Mouse (Mus musculus): Measurements from ENCODE around the gene Lama1. TPM values are rescaled to one million over a fixed set of nuclear protein-coding genes. Genes with fewer than 3 reads are reported as not detected.

Lama1 gene
- polyA plus RNA-seq, 1 experiment: 1.2 TPM

- Histone ChIP-seq H3K4me1 (ENCODE audit: control insufficient read depth, insufficient read depth, insufficient read length, low read length) (no peaks in the 10 kb centered on the region), H3K36me3 (ENCODE audit: control insufficient read depth, insufficient read depth, low read length) (no peaks in the 10 kb centered on the region), H3K27ac (ENCODE audit: insufficient read depth, low read depth, low read length) (no peak overlapping the region), H3K4me3 (ENCODE audit: low read depth, low read length) (no peak overlapping the region), H3K27me3 (ENCODE audit: control insufficient read depth, insufficient read depth, low read length) (no peaks in the 10 kb centered on the region)
- 69% methylated on average over 7 of the region's 7 CpGs for WGBS
- no peak for TF ChIP-seq CTCF (IDR thresholded peaks at IDR 0.05; ENCODE audit: extremely low read depth, insufficient read length, insufficient replicate concordance, low read depth, low read length)
- no peak for TF ChIP-seq POLR2A (IDR thresholded peaks at IDR 0.05; ENCODE audit: low read depth, low read length)
Measured at GRCm38 (mm10) chr17:67712929-67713328, 15.9 kb downstream of the Lama1 start.

GRCm38 (mm10) chr17:67715466-67715865 lies 18.4 kb downstream of the Lama1 start:
- Histone ChIP-seq H3K27me3 (ENCODE audit: control insufficient read depth, insufficient read depth, low read length) (no peaks in the 10 kb centered on the region), H3K36me3 (ENCODE audit: control insufficient read depth, insufficient read depth, low read length) (no peaks in the 10 kb centered on the region)
- 53% methylated on average over 19 of the region's 19 CpGs for WGBS

GRCm38 (mm10) chr17:67722055-67722454 lies 25.0 kb downstream of the Lama1 start:
- no peak for TF ChIP-seq POLR2A (IDR thresholded peaks at IDR 0.05; ENCODE audit: low read depth, low read length)

More at GRCm38 (mm10) chr17:67715466-67715865, 18.4 kb downstream of the Lama1 start:
- Histone ChIP-seq H3K4me3 (ENCODE audit: low read depth, low read length) (no peak overlapping the region), H3K27ac (ENCODE audit: insufficient read depth, low read depth, low read length) (no peak overlapping the region), H3K4me1 (ENCODE audit: control insufficient read depth, insufficient read depth, insufficient read length, low read length) (no peaks in the 10 kb centered on the region)
- TF ChIP-seq POLR2A (IDR thresholded peaks at IDR 0.05; ENCODE audit: low read depth, low read length): no peak
- no peak for TF ChIP-seq CTCF (IDR thresholded peaks at IDR 0.05; ENCODE audit: extremely low read depth, insufficient read length, insufficient replicate concordance, low read depth, low read length)

GRCm38 (mm10) chr17:67722578-67722977 lies 25.5 kb downstream of the Lama1 start:
- no peaks in the 10 kb centered on the region for H3K4me1 ChIP-seq (ENCODE audit: control insufficient read depth, insufficient read depth, insufficient read length, low read length)
- H3K36me3 ChIP-seq (ENCODE audit: control insufficient read depth, insufficient read depth, low read length): no peaks in the 10 kb centered on the region
- H3K27me3 ChIP-seq (ENCODE audit: control insufficient read depth, insufficient read depth, low read length): no peaks in the 10 kb centered on the region
- H3K4me3 ChIP-seq (ENCODE audit: low read depth, low read length): no peak overlapping the region
- TF ChIP-seq POLR2A (IDR thresholded peaks at IDR 0.05; ENCODE audit: low read depth, low read length) (no peak), CTCF (IDR thresholded peaks at IDR 0.05; ENCODE audit: extremely low read depth, insufficient read length, insufficient replicate concordance, low read depth, low read length) (no peak)
- WGBS: 94% methylated on average over 1 of the region's 1 CpGs
- no peak overlapping the region for H3K27ac ChIP-seq (ENCODE audit: insufficient read depth, low read depth, low read length)

More at GRCm38 (mm10) chr17:67722055-67722454, 25.0 kb downstream of the Lama1 start:
- H3K27ac ChIP-seq (ENCODE audit: insufficient read depth, low read depth, low read length): no peak overlapping the region
- no peak overlapping the region for H3K4me3 ChIP-seq (ENCODE audit: low read depth, low read length)
- H3K36me3 ChIP-seq (ENCODE audit: control insufficient read depth, insufficient read depth, low read length): no peaks in the 10 kb centered on the region
- 74% methylated on average over 7 of the region's 7 CpGs for WGBS
- no peaks in the 10 kb centered on the region for H3K4me1 ChIP-seq (ENCODE audit: control insufficient read depth, insufficient read depth, insufficient read length, low read length)
- H3K27me3 ChIP-seq (ENCODE audit: control insufficient read depth, insufficient read depth, low read length): no peaks in the 10 kb centered on the region

GRCm38 (mm10) chr17:67723175-67724067 lies 26.4 kb downstream of the Lama1 start:
- Histone ChIP-seq H3K27ac (ENCODE audit: insufficient read depth, low read depth, low read length) (no peak overlapping the region), H3K4me1 (ENCODE audit: control insufficient read depth, insufficient read depth, insufficient read length, low read length) (no peaks in the 10 kb centered on the region), H3K36me3 (ENCODE audit: control insufficient read depth, insufficient read depth, low read length) (no peaks in the 10 kb centered on the region), H3K4me3 (ENCODE audit: low read depth, low read length) (no peak overlapping the region), H3K27me3 (ENCODE audit: control insufficient read depth, insufficient read depth, low read length) (no peaks in the 10 kb centered on the region)
- WGBS: 66% methylated on average over 14 of the region's 14 CpGs
- TF ChIP-seq CTCF (IDR thresholded peaks at IDR 0.05; ENCODE audit: extremely low read depth, insufficient read length, insufficient replicate concordance, low read depth, low read length): no peak
- no peak for TF ChIP-seq POLR2A (IDR thresholded peaks at IDR 0.05; ENCODE audit: low read depth, low read length)

- Histone ChIP-seq H3K27me3 (ENCODE audit: control insufficient read depth, insufficient read depth, low read length) (no peaks in the 10 kb centered on the region), H3K4me3 (ENCODE audit: low read depth, low read length) (no peak overlapping the region), H3K36me3 (ENCODE audit: control insufficient read depth, insufficient read depth, low read length) (no peaks in the 10 kb centered on the region), H3K4me1 (ENCODE audit: control insufficient read depth, insufficient read depth, insufficient read length, low read length) (no peaks in the 10 kb centered on the region), H3K27ac (ENCODE audit: insufficient read depth, low read depth, low read length) (no peak overlapping the region)
- WGBS: 75% methylated on average over 11 of the region's 11 CpGs
- TF ChIP-seq POLR2A (IDR thresholded peaks at IDR 0.05; ENCODE audit: low read depth, low read length) (no peak), CTCF (IDR thresholded peaks at IDR 0.05; ENCODE audit: extremely low read depth, insufficient read length, insufficient replicate concordance, low read depth, low read length) (no peak)
Measured at GRCm38 (mm10) chr17:67726601-67727000, 29.5 kb downstream of the Lama1 start.

- TF ChIP-seq CTCF (IDR thresholded peaks at IDR 0.05; ENCODE audit: extremely low read depth, insufficient read length, insufficient replicate concordance, low read depth, low read length) (no peak), POLR2A (IDR thresholded peaks at IDR 0.05; ENCODE audit: low read depth, low read length) (no peak)
- 39% methylated on average over 7 of the region's 7 CpGs for WGBS
- Histone ChIP-seq H3K27ac (ENCODE audit: insufficient read depth, low read depth, low read length) (no peak overlapping the region), H3K4me3 (ENCODE audit: low read depth, low read length) (no peak overlapping the region), H3K27me3 (ENCODE audit: control insufficient read depth, insufficient read depth, low read length) (no peaks in the 10 kb centered on the region), H3K36me3 (ENCODE audit: control insufficient read depth, insufficient read depth, low read length) (no peaks in the 10 kb centered on the region), H3K4me1 (ENCODE audit: control insufficient read depth, insufficient read depth, insufficient read length, low read length) (no peaks in the 10 kb centered on the region)
Measured at GRCm38 (mm10) chr17:67728751-67729150, 31.7 kb downstream of the Lama1 start.

All from small intestine, adult 2 months (tissue).